Comparison of ENCODE assay signal across 8 mouse cellular contexts in genomic region chr7:110121162-110121515, GRCm38 (mm10). TPM values are rescaled to one million over a fixed set of nuclear protein-coding genes. Genes with fewer than 3 reads are reported as not detected.
A peak's percentile ranks its signal among the peaks of the same experiment; 100 is the strongest.
DNase-seq lines count a peak whose midpoint lies in the region; ATAC-seq lines count a peak whose summit lies in the region.

No protein-coding gene starts in this region.

- peak overlapping the region; percentile 84 for H3K4me3 ChIP-seq in kidney, embryonic 16.5 days (ENCODE audit: low read length)
- peak overlapping the region; percentile 68 for H3K4me3 ChIP-seq in brown adipose tissue, adult 24 weeks (ENCODE audit: insufficient read depth, low read depth, low read length)
- H3K4me3 ChIP-seq in hindbrain, embryonic 16.5 days (ENCODE audit: low read length): peak overlapping the region; percentile 85
- H3K4me3 ChIP-seq in midbrain, embryonic 15.5 days: peak overlapping the region; percentile 75

- intact Hi-C loops in gastrocnemius, postnatal 14 days (cut with DNase I; ENCODE audit: low total_unique reads): no loop called here

- peak overlapping the region; percentile 74 for H3K4me2 ChIP-seq in kidney, embryonic 16.5 days (replicated peaks; ENCODE audit: low read depth, low read length)
- peak overlapping the region; percentile 88 for H3K4me2 ChIP-seq in hindbrain, embryonic 16.5 days (ENCODE audit: low read length)
- peak overlapping the region; percentile 64 for H3K4me2 ChIP-seq in midbrain, embryonic 15.5 days

- H3K27ac ChIP-seq in kidney, embryonic 16.5 days (ENCODE audit: low read length): peak overlapping the region; percentile 94
- peak overlapping the region; percentile 86 for H3K27ac ChIP-seq in brown adipose tissue, adult 24 weeks (replicated peaks; ENCODE audit: low read depth, low read length)
- peak overlapping the region; percentile 61; the same call in 1 of the 2 replicates for H3K27ac ChIP-seq in hindbrain, embryonic 16.5 days (ENCODE audit: low read depth, low read length)
- no peak overlapping the region for H3K27ac ChIP-seq in midbrain, embryonic 15.5 days

- 4% methylated on average over 9 of the region's 9 CpGs for WGBS in kidney, embryonic 16.5 days
- 4% methylated on average over 9 of the region's 9 CpGs for WGBS in hindbrain, embryonic 16.5 days
- WGBS in midbrain, embryonic 15.5 days: 4% methylated on average over 9 of the region's 9 CpGs

- no peaks in the 10 kb centered on the region for H3K9me3 ChIP-seq in kidney, embryonic 16.5 days (ENCODE audit: low read length)
- H3K9me3 ChIP-seq in hindbrain, embryonic 16.5 days (ENCODE audit: control insufficient read depth, low read length): no peaks in the 10 kb centered on the region
- no peaks in the 10 kb centered on the region for H3K9me3 ChIP-seq in midbrain, embryonic 15.5 days

- peak overlapping the region; percentile 77 for H3K9ac ChIP-seq in kidney, embryonic 16.5 days (replicated peaks; ENCODE audit: low read length)
- peak overlapping the region; percentile 70 for H3K9ac ChIP-seq in hindbrain, embryonic 16.5 days (ENCODE audit: low read depth, low read length)
- peak overlapping the region; percentile 40 for H3K9ac ChIP-seq in midbrain, embryonic 15.5 days

- H3K4me1 ChIP-seq in kidney, embryonic 16.5 days (ENCODE audit: insufficient read depth, low read length): peaks cover 19% of the 10 kb centered on the region
- peaks cover 14% of the 10 kb centered on the region; the same call in 1 of the 2 replicates for H3K4me1 ChIP-seq in brown adipose tissue, adult 24 weeks (ENCODE audit: control insufficient read depth, insufficient read depth, insufficient read length, low read length)
- H3K4me1 ChIP-seq in hindbrain, embryonic 16.5 days (ENCODE audit: control insufficient read depth, insufficient read depth, low read depth, low read length): peaks cover 2% of the 10 kb centered on the region
- peaks cover 10% of the 10 kb centered on the region for H3K4me1 ChIP-seq in midbrain, embryonic 15.5 days

- H3K27me3 ChIP-seq in kidney, embryonic 16.5 days (ENCODE audit: insufficient read depth, low read length): no peaks in the 10 kb centered on the region
- H3K27me3 ChIP-seq in hindbrain, embryonic 16.5 days (replicated peaks; ENCODE audit: control insufficient read depth, insufficient read depth, low read length): no peaks in the 10 kb centered on the region
- no peaks in the 10 kb centered on the region for H3K27me3 ChIP-seq in midbrain, embryonic 15.5 days (replicated peaks)

- 0 out of 2 replicates have a peak, but pooled peaks cover under 1% of the 10 kb centered on the region for H3K36me3 ChIP-seq in kidney, embryonic 16.5 days (ENCODE audit: insufficient read depth, low read length)
- no peaks in the 10 kb centered on the region for H3K36me3 ChIP-seq in hindbrain, embryonic 16.5 days (ENCODE audit: control insufficient read depth, insufficient read depth, low read length)
- no peaks in the 10 kb centered on the region for H3K36me3 ChIP-seq in midbrain, embryonic 15.5 days (replicated peaks)

- no peak for ATAC-seq in kidney, embryonic 16.5 days (ENCODE audit: low FRiP score, low TSS enrichment)
- ATAC-seq in hindbrain, embryonic 16.5 days: no peak
- ATAC-seq in midbrain, embryonic 15.5 days (replicated peaks): no peak; the same call in 1 of the 2 replicates

- no peak for DNase-seq in kidney, postnatal 25 days
- no peak for DNase-seq in frontal cortex, adult 2 months (ENCODE audit: extremely low spot score in 1 of 2, low spot score in 1 of 2)
- no peak for DNase-seq in layer of hippocampus, postnatal 36 days
- DNase-seq in gastrocnemius, postnatal 14 days: no peak

RNA-seq across cellular contexts. Expression of gene Wee1, which starts 0.7 kb away (rescaled TPM):
- polyA plus RNA-seq in kidney, embryonic 16.5 days (2015; fragmentation: Nextera tagmentation; extraction: Ambion mirVana): 20.6 TPM in 2 replicates
- polyA plus RNA-seq in brown adipose tissue, adult 24 weeks (2012; ENCODE audit: insufficient read depth, insufficient read length, missing spikeins): 3.9 and 4.2 TPM in 2 replicates
- polyA plus RNA-seq in hindbrain, embryonic 16.5 days (2015; fragmentation: Nextera tagmentation; extraction: Ambion mirVana): 5.1 and 6.5 TPM in 2 replicates
- 5.1 and 5.8 TPM in 2 replicates for polyA plus RNA-seq in midbrain, embryonic 15.5 days (2015; fragmentation: Nextera tagmentation; extraction: Ambion mirVana)
- polyA plus RNA-seq in frontal cortex, adult 2 months (2012; rRNA removed): 11.8 and 12.6 TPM in 2 replicates
- 10 to 100 TPM; 19.7 to 22.6 TPM for total RNA-seq in layer of hippocampus, postnatal 36 days (2021)
- 1 to 10 TPM; 4.3 to 6.4 TPM for total RNA-seq in gastrocnemius, postnatal 14 days (2021)
